In genomic region chr11:108508190-108508589, GRCm38 (mm10) we compare ENCODE assay signal across 26 mouse cellular contexts.
"Had no signal": no experiment of that assay in that cellular context is flagged by ENCODE, and none has a peak within 500 bp of the region (broad histone marks: within the 10 kb centered on the region; RNA-seq: fewer than 3 reads in every experiment).

No protein-coding gene starts in this region.

- H3K4me1 ChIP-seq: embryonic facial prominence, embryonic 10.5 days; embryonic facial prominence, embryonic 12.5 days; embryonic facial prominence, embryonic 15.5 days; forebrain, embryonic 12.5 days; forebrain, embryonic 13.5 days; forebrain, embryonic 15.5 days had no signal

- H3K27ac ChIP-seq: embryonic facial prominence, embryonic 10.5 days; embryonic facial prominence, embryonic 12.5 days; embryonic facial prominence, embryonic 13.5 days; embryonic facial prominence, embryonic 15.5 days; forebrain, embryonic 10.5 days; forebrain, embryonic 12.5 days; forebrain, embryonic 13.5 days; forebrain, embryonic 15.5 days; gastrocnemius, adult 2 months; heart, adult 2 months had no signal

- H3K4me2 ChIP-seq: embryonic facial prominence, embryonic 12.5 days; embryonic facial prominence, embryonic 13.5 days; embryonic facial prominence, embryonic 15.5 days; forebrain, embryonic 12.5 days; forebrain, embryonic 13.5 days; forebrain, embryonic 15.5 days had no signal

- DNase-seq: cerebellum, adult 9-10 months; cerebellum, adult 9-11 months; cerebellum, postnatal 10 days; cerebellum, postnatal 14 days; cerebellum, postnatal 25 days; cerebellum, postnatal 36 days; embryo, embryonic 11 days; forebrain, postnatal 0 days; gastrocnemius, adult 2 months; gastrocnemius, postnatal 10 days; gastrocnemius, postnatal 14 days; gastrocnemius, postnatal 25 days; gastrocnemius, postnatal 36 days; heart, adult 18-20 months; heart, adult 2 months had no signal

- H3K27me3 ChIP-seq: embryonic facial prominence, embryonic 12.5 days; embryonic facial prominence, embryonic 13.5 days; embryonic facial prominence, embryonic 15.5 days; forebrain, embryonic 12.5 days; forebrain, embryonic 13.5 days; forebrain, embryonic 15.5 days had no signal

- H3K36me3 ChIP-seq: embryonic facial prominence, embryonic 10.5 days; embryonic facial prominence, embryonic 12.5 days; embryonic facial prominence, embryonic 13.5 days; embryonic facial prominence, embryonic 15.5 days; forebrain, embryonic 10.5 days; forebrain, embryonic 12.5 days; forebrain, embryonic 15.5 days had no signal

- H3K9me3 ChIP-seq: embryonic facial prominence, embryonic 10.5 days; embryonic facial prominence, embryonic 12.5 days; embryonic facial prominence, embryonic 13.5 days; embryonic facial prominence, embryonic 15.5 days; forebrain, embryonic 10.5 days; forebrain, embryonic 12.5 days; forebrain, embryonic 13.5 days; forebrain, embryonic 15.5 days had no signal

- H3K9ac ChIP-seq: embryonic facial prominence, embryonic 12.5 days; embryonic facial prominence, embryonic 13.5 days; embryonic facial prominence, embryonic 15.5 days; forebrain, embryonic 12.5 days; forebrain, embryonic 13.5 days; forebrain, embryonic 15.5 days; forebrain, postnatal 0 days had no signal

- H3K4me3 ChIP-seq: embryonic facial prominence, embryonic 10.5 days; embryonic facial prominence, embryonic 12.5 days; embryonic facial prominence, embryonic 13.5 days; embryonic facial prominence, embryonic 15.5 days; erythroblast, embryonic 14.5 days; forebrain, embryonic 10.5 days; forebrain, embryonic 12.5 days; forebrain, embryonic 13.5 days; forebrain, embryonic 15.5 days; gastrocnemius, adult 2 months; heart, adult 2 months had no signal

- ATAC-seq: forebrain, embryonic 13.5 days; forebrain, embryonic 14.5 days; forebrain, embryonic 15.5 days; forebrain, embryonic 16.5 days; forebrain, postnatal 0 days had no signal
